Mouse (Mus musculus): ENCODE data around the gene Samd4b. TPM values are rescaled to one million over a fixed set of nuclear protein-coding genes. Genes with fewer than 3 reads are reported as not detected.
A peak's percentile ranks its signal among the peaks of the same experiment; 100 is the strongest.

The Samd4b gene
- total RNA-seq, 1 experiment from 2014 or later = 10.1 TPM

GRCm38 (mm10) chr7:28476191-28476590 is 121.8 kb downstream of the Samd4b start:
- ATAC-seq (replicated peaks; ENCODE audit: insufficient number of reproducible peaks, low FRiP score, low TSS enrichment, poor library complexity, severe bottlenecking) = no peak

- ATAC-seq (replicated peaks; ENCODE audit: insufficient number of reproducible peaks, low FRiP score, low TSS enrichment, poor library complexity, severe bottlenecking) = no peak
Observed at GRCm38 (mm10) chr7:28467213-28467751, 130.7 kb downstream of the Samd4b start.

- no peak for ATAC-seq (replicated peaks; ENCODE audit: insufficient number of reproducible peaks, low FRiP score, low TSS enrichment, poor library complexity, severe bottlenecking)
Observed at GRCm38 (mm10) chr7:28466721-28467212, 131.2 kb downstream of the Samd4b start.

- 0 out of 2 replicates have a peak, but pooled peaks have one; percentile 50 for ATAC-seq (replicated peaks; ENCODE audit: insufficient number of reproducible peaks, low FRiP score, low TSS enrichment, poor library complexity, severe bottlenecking)
Observed at GRCm38 (mm10) chr7:28464416-28465212, 133.3 kb downstream of the Samd4b start.

GRCm38 (mm10) chr7:28462769-28463168 is 135.2 kb downstream of the Samd4b start:
- no peak for ATAC-seq (replicated peaks; ENCODE audit: insufficient number of reproducible peaks, low FRiP score, low TSS enrichment, poor library complexity, severe bottlenecking)

- ATAC-seq (replicated peaks; ENCODE audit: insufficient number of reproducible peaks, low FRiP score, low TSS enrichment, poor library complexity, severe bottlenecking) = no peak
Observed at GRCm38 (mm10) chr7:28460361-28460760, 137.6 kb downstream of the Samd4b start.

GRCm38 (mm10) chr7:28452361-28453005 is 145.5 kb downstream of the Samd4b start:
- ATAC-seq (replicated peaks; ENCODE audit: insufficient number of reproducible peaks, low FRiP score, low TSS enrichment, poor library complexity, severe bottlenecking) = no peak

- no peak for ATAC-seq (replicated peaks; ENCODE audit: insufficient number of reproducible peaks, low FRiP score, low TSS enrichment, poor library complexity, severe bottlenecking)
Observed at GRCm38 (mm10) chr7:28451531-28452360, 146.2 kb downstream of the Samd4b start, which contains the start of gene Lrfn1. Gene Lrfn1 (plus strand): TSS chr7:28451980.

- no peak for ATAC-seq (replicated peaks; ENCODE audit: insufficient number of reproducible peaks, low FRiP score, low TSS enrichment, poor library complexity, severe bottlenecking)
Observed at GRCm38 (mm10) chr7:28447865-28448820, 149.8 kb downstream of the Samd4b start.

GRCm38 (mm10) chr7:28447101-28447830 is 150.7 kb downstream of the Samd4b start:
- ATAC-seq (replicated peaks; ENCODE audit: insufficient number of reproducible peaks, low FRiP score, low TSS enrichment, poor library complexity, severe bottlenecking) = no peak

- ATAC-seq (replicated peaks; ENCODE audit: insufficient number of reproducible peaks, low FRiP score, low TSS enrichment, poor library complexity, severe bottlenecking) = no peak
Observed at GRCm38 (mm10) chr7:28446446-28446845, 151.5 kb downstream of the Samd4b start.

- ATAC-seq (replicated peaks; ENCODE audit: insufficient number of reproducible peaks, low FRiP score, low TSS enrichment, poor library complexity, severe bottlenecking) = peak; percentile 63
Observed at GRCm38 (mm10) chr7:28444344-28444974, 153.5 kb downstream of the Samd4b start.

- ATAC-seq (replicated peaks; ENCODE audit: insufficient number of reproducible peaks, low FRiP score, low TSS enrichment, poor library complexity, severe bottlenecking) = peak; percentile 51
Observed at GRCm38 (mm10) chr7:28442688-28443087, 155.3 kb downstream of the Samd4b start.

- ATAC-seq (replicated peaks; ENCODE audit: insufficient number of reproducible peaks, low FRiP score, low TSS enrichment, poor library complexity, severe bottlenecking) = no peak
Observed at GRCm38 (mm10) chr7:28441776-28442485, 156.0 kb downstream of the Samd4b start.

GRCm38 (mm10) chr7:28440739-28441138 is 157.2 kb downstream of the Samd4b start:
- peak; percentile 59 for ATAC-seq (replicated peaks; ENCODE audit: insufficient number of reproducible peaks, low FRiP score, low TSS enrichment, poor library complexity, severe bottlenecking)

- no peak for ATAC-seq (replicated peaks; ENCODE audit: insufficient number of reproducible peaks, low FRiP score, low TSS enrichment, poor library complexity, severe bottlenecking)
Observed at GRCm38 (mm10) chr7:28438771-28439170, 159.2 kb downstream of the Samd4b start.

All from monocyte, adult 5-6 weeks (primary cell).